Mouse (Mus musculus) c-Kit-positive CD71-positive TER-119-positive erythroid progenitor cells, embryonic 14.5 days (primary cell): ENCODE data around the gene Taf15.

Experiments used
- DNase-seq: peaks from one replicate; pipeline ENCODE4 v3.0.0-alpha.2; 2013; ENCODE audit warnings: low spot score

The Taf15 gene

GRCm38 (mm10) chr11:83457912-83458601 lies 14.8 kb upstream of the Taf15 start:
- DNase-seq: no peak

GRCm38 (mm10) chr11:83461462-83462027 lies 11.3 kb upstream of the Taf15 start:
- DNase-seq: no peak

- DNase-seq: no peak
Measured at GRCm38 (mm10) chr11:83462711-83463244, 10.1 kb upstream of the Taf15 start, which contains the start of gene Mmp28. TSS of gene Mmp28 (minus strand) at chr11:83463071.

- no peak for DNase-seq
Measured at GRCm38 (mm10) chr11:83465976-83466375, 6.9 kb upstream of the Taf15 start.

- DNase-seq: no peak
Measured at GRCm38 (mm10) chr11:83467120-83467652, 5.7 kb upstream of the Taf15 start.

GRCm38 (mm10) chr11:83468765-83469164 lies 4.1 kb upstream of the Taf15 start:
- DNase-seq: no peak

GRCm38 (mm10) chr11:83471766-83472165 lies 1.1 kb upstream of the Taf15 start:
- DNase-seq: no peak

- DNase-seq: peak; percentile 35
Measured at GRCm38 (mm10) chr11:83473235-83474016, 540 bp downstream of the Taf15 start.

- no peak for DNase-seq
Measured at GRCm38 (mm10) chr11:83491488-83491887, 18.6 kb downstream of the Taf15 start.

GRCm38 (mm10) chr11:83495571-83495970 lies 22.7 kb downstream of the Taf15 start:
- DNase-seq: no peak

GRCm38 (mm10) chr11:83504308-83504707 lies 31.4 kb downstream of the Taf15 start:
- no peak for DNase-seq

GRCm38 (mm10) chr11:83509521-83509920 lies 36.6 kb downstream of the Taf15 start:
- DNase-seq: no peak

GRCm38 (mm10) chr11:83517153-83517552 lies 44.3 kb downstream of the Taf15 start:
- no peak for DNase-seq

- DNase-seq: no peak
Measured at GRCm38 (mm10) chr11:83518371-83518770, 45.5 kb downstream of the Taf15 start.

GRCm38 (mm10) chr11:83522075-83522474 lies 49.2 kb downstream of the Taf15 start, which contains the start of gene Heatr9:
TSS of gene Heatr9 (minus strand) at chr11:83522175.
- DNase-seq: no peak

- DNase-seq: no peak
Measured at GRCm38 (mm10) chr11:83529024-83529423, 56.1 kb downstream of the Taf15 start.

- DNase-seq: no peak
Measured at GRCm38 (mm10) chr11:83530360-83530759, 57.5 kb downstream of the Taf15 start, which contains the start of gene Ccl5. TSS of gene Ccl5 (minus strand) at chr11:83530518.

GRCm38 (mm10) chr11:83533192-83533591 lies 60.3 kb downstream of the Taf15 start:
- DNase-seq: no peak

- DNase-seq: no peak
Measured at GRCm38 (mm10) chr11:83534143-83534542, 61.3 kb downstream of the Taf15 start.

- no peak for DNase-seq
Measured at GRCm38 (mm10) chr11:83534609-83535423, 61.9 kb downstream of the Taf15 start.

GRCm38 (mm10) chr11:83536831-83537230 lies 63.9 kb downstream of the Taf15 start:
- no peak for DNase-seq
